Mouse (Mus musculus) kidney, embryonic 15.5 days (tissue): ENCODE results near the gene Tnfsf4. TPM values are rescaled to one million over a fixed set of nuclear protein-coding genes. Genes with fewer than 3 reads are reported as not detected.

Experiments used
- ATAC-seq: fragments of 200-750 bp; cut with Nextera tagmentation; replicated peaks from 2 replicates; pipeline ENCODE4 v1.8.0; 2017; ENCODE audit warnings: moderate TSS enrichment; ENCODE audit not compliant: low FRiP score
- H3K27ac ChIP-seq: fragments of 300-500 bp; sonication (generic); 2 replicates; pipeline ENCODE4 v1.5.1; 2015; ENCODE audit warnings: mild to moderate bottlenecking, inconsistent platforms
- H3K27me3 ChIP-seq: fragments of 300-500 bp; sonication (generic); 2 replicates; pipeline ENCODE4 v1.6.1; 2015; ENCODE audit warnings: inconsistent platforms
- H3K36me3 ChIP-seq: fragments of 300-500 bp; sonication (generic); 2 replicates; pipeline ENCODE4 v1.6.1; 2015; ENCODE audit warnings: inconsistent platforms
- H3K4me1 ChIP-seq: fragments of 300-500 bp; sonication (generic); 2 replicates; pipeline ENCODE4 v1.6.1; 2015; ENCODE audit warnings: inconsistent platforms
- H3K4me2 ChIP-seq: fragments of 300-500 bp; sonication (generic); 2 replicates; pipeline ENCODE4 v1.6.1; 2015; ENCODE audit warnings: moderate library complexity, mild to moderate bottlenecking, inconsistent platforms
- H3K4me3 ChIP-seq: fragments of 300-500 bp; sonication (generic); replicated peaks from 2 replicates; pipeline ENCODE4 v1.5.1; 2015; ENCODE audit warnings: mild to moderate bottlenecking, inconsistent platforms
- H3K9ac ChIP-seq: fragments of 300-500 bp; sonication (generic); 2 replicates; pipeline ENCODE4 v1.6.1; 2015; ENCODE audit warnings: mild to moderate bottlenecking, inconsistent platforms
- H3K9me3 ChIP-seq: fragments of 300-500 bp; sonication (generic); replicated peaks from 2 replicates; pipeline ENCODE4 v1.6.1; 2016; ENCODE audit warnings: inconsistent platforms
- WGBS: fragments of 180-500 bp; shearing (Covaris S2); methylation state at CpG from one replicate; pipeline ENCODE4 v1.1.7; 2015; ENCODE audit warnings: mixed read lengths; 5-methylcytosine and 5-hydroxymethylcytosine counted together
- polyA plus RNA-seq: library from polyadenylated mRNA; unstranded; fragments of >200 nt; fragmentation: Nextera tagmentation; extraction: Ambion mirVana; gene quantifications from 2 replicates; pipeline ENCODE4 v1.2.1, GENCODE M21; 2015

The Tnfsf4 gene
- polyA plus RNA-seq, 1 experiment from 2014 or later = 0.08 TPM

DNA sequence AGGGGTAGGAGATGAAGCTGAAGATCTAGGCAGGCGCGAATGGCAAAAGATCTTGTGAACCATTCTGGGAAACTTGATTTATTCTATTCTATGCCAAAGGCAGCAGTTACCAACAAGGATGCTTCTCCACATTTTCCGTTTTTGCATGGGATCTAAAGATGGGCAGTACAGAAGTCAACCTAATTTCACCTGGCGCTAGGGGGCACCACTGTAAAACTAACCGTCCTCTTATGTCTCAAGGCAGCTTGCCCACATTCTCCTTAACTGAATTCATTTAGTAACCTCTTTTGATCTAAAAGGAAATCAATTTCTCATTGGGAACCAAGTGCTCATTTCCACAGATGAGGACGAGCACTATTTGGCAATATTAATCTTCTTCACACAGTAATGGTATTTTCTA is 4.9 kb downstream of the Tnfsf4 start:
- Histone ChIP-seq H3K9me3 (no peaks in the 10 kb centered on the region), H3K4me2 (no peak overlapping the region), H3K4me1 (peaks cover 12% of the 10 kb centered on the region), H3K9ac (no peak overlapping the region), H3K36me3 (no peaks in the 10 kb centered on the region), H3K27ac (no peak overlapping the region), H3K27me3 (peaks cover 12% of the 10 kb centered on the region), H3K4me3 (no peak overlapping the region)
- 0 out of 2 replicates have a peak, but pooled peaks have one; percentile 60 for ATAC-seq
- WGBS = 26% methylated on average over 6 of the region's 6 CpGs

DNA sequence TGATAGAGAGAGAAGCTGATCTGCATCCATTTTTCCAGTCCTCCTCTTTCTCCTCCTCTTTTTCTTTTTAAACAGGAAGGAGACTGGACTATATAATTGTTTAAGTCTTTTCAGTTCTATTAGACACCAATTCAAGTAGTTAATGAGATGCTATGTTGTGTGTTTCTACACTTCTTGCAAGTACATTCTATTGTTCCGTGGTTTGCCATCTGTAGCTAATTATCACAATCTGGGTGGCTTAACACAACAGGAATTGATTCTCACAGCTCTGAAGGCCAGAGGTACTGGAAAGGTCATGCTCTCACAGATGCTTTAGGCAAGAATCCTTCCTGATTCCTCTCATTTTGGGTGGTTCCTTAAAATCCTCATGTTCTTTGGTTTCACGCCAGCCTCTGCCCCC is 7.9 kb downstream of the Tnfsf4 start:
- Histone ChIP-seq H3K9ac (no peak overlapping the region), H3K27ac (no peak overlapping the region), H3K36me3 (no peaks in the 10 kb centered on the region), H3K4me2 (no peak overlapping the region), H3K4me3 (no peak overlapping the region), H3K4me1 (no peaks in the 10 kb centered on the region), H3K27me3 (peaks cover 12% of the 10 kb centered on the region), H3K9me3 (no peaks in the 10 kb centered on the region)
- ATAC-seq = no peak
- 77% methylated on average over 2 of the region's 2 CpGs for WGBS

GRCm38 (mm10) chr1:161406480-161406879 is 11.3 kb downstream of the Tnfsf4 start:
- H3K27ac ChIP-seq = no peak overlapping the region
- H3K4me2 ChIP-seq = no peak overlapping the region
- H3K4me1 ChIP-seq = no peaks in the 10 kb centered on the region
- H3K27me3 ChIP-seq = no peaks in the 10 kb centered on the region
- H3K4me3 ChIP-seq = no peak overlapping the region
- no peaks in the 10 kb centered on the region for H3K36me3 ChIP-seq
- H3K9me3 ChIP-seq = no peaks in the 10 kb centered on the region
- WGBS = 52% methylated on average over 1 of the region's 1 CpGs
- no peak overlapping the region for H3K9ac ChIP-seq
- ATAC-seq = no peak; the same call in 1 of the 2 replicates

DNA sequence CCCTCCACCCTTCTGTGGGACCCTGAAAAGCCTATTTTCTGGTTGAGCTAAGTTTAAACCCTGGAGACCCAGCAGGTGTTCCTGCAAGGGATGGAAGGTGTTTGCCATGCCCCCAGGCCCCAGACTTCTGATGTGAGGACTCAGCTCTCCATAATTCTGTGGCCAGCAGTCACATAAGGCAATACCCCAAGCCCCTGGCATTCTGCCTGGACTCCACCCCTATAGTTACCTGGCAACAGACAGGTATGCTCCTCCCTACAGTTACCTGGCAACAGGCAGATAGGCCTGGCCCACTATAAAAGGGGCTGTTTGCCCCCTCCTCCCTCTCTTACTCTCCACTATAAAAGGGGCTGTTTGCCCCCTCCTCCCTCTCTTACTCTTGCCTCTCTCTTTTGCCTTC is 24.7 kb downstream of the Tnfsf4 start:
- Histone ChIP-seq H3K27me3 (no peaks in the 10 kb centered on the region), H3K36me3 (no peaks in the 10 kb centered on the region), H3K4me3 (no peak overlapping the region), H3K9ac (no peak overlapping the region), H3K4me2 (no peak overlapping the region), H3K9me3 (no peaks in the 10 kb centered on the region), H3K4me1 (no peaks in the 10 kb centered on the region), H3K27ac (no peak overlapping the region)
- no peak for ATAC-seq

- no peak for ATAC-seq
- H3K4me2 ChIP-seq = no peak overlapping the region
- no peak overlapping the region for H3K9ac ChIP-seq
- no peaks in the 10 kb centered on the region for H3K36me3 ChIP-seq
- H3K27ac ChIP-seq = no peak overlapping the region
- no peaks in the 10 kb centered on the region for H3K27me3 ChIP-seq
- no peaks in the 10 kb centered on the region for H3K9me3 ChIP-seq
- H3K4me3 ChIP-seq = no peak overlapping the region
- WGBS = 89% methylated on average over 9 of the region's 9 CpGs
- H3K4me1 ChIP-seq = no peaks in the 10 kb centered on the region
These were observed 25.4 kb downstream of the Tnfsf4 start for GRCm38 (mm10) chr1:161420646-161421045.

DNA sequence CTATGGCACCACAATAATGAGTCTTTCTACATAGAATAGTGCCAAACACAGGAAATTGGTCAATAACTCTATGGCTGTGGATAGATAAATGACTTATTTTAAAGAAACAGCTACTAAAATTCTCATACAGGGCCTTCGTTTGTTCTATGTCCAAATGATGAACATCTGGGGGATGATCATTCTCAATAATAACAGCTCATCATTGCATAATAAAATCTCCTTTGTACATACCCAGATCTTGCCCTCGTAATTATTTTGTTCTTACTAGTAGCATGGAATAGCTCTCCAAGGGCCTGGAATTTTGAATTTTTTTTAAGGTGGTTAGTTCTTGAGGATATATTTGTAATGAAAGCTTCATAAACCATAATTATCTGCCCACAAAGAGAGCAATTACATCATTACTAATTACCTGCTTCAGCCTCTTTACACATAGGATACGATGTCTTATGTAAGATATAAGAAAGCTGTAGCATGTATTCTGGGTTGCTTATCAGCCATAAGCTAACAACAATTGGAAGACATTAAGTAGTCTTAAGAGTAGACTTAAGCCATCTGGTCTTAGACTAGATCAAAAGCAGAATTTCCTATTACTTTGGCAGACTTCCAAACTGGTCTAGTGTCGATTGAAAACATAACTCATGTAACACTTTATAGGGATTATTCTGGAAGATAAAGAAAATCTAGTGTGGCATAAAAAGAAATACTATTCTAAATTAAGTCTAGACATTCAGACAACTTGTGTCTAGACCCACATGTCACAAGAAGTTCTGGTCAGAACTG is 31.3 kb downstream of the Tnfsf4 start:
- WGBS = 64% methylated on average over 4 of the region's 4 CpGs
- Histone ChIP-seq H3K27ac (no peak overlapping the region), H3K9ac (no peak overlapping the region), H3K4me1 (no peaks in the 10 kb centered on the region), H3K9me3 (no peaks in the 10 kb centered on the region), H3K4me3 (no peak overlapping the region), H3K4me2 (no peak overlapping the region), H3K27me3 (no peaks in the 10 kb centered on the region), H3K36me3 (no peaks in the 10 kb centered on the region)
- ATAC-seq = no peak

- Histone ChIP-seq H3K27ac (0 out of 2 replicates have a peak overlapping the region, but pooled peaks have one; percentile 22), H3K9ac (no peak overlapping the region), H3K4me1 (no peaks in the 10 kb centered on the region), H3K4me3 (no peak overlapping the region), H3K36me3 (no peaks in the 10 kb centered on the region), H3K27me3 (no peaks in the 10 kb centered on the region), H3K4me2 (no peak overlapping the region), H3K9me3 (no peaks in the 10 kb centered on the region)
- ATAC-seq = no peak
- WGBS = 67% methylated on average over 1 of the region's 1 CpGs
These were observed 31.8 kb downstream of the Tnfsf4 start for GRCm38 (mm10) chr1:161427057-161427311.

DNA sequence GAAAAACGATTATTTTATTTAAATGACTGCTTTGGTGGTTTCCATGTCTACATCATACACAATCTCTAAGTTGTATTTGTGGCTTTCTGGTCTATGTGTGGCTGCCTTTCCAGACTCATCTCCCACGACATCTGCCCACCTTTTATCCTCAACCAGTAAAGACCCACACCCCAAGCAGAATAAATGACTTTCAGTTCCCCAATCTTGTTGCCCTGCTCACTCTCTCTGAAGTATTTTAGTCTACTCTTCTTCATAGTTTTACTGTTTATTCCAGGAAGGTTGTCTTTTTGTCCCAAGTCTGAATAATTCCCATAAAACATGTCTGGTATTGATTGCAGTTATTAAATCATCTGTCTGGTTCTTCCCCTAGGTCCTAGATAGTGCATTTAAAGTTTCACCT is 40.6 kb downstream of the Tnfsf4 start:
- H3K36me3 ChIP-seq = no peaks in the 10 kb centered on the region
- H3K4me2 ChIP-seq = no peak overlapping the region
- no peak overlapping the region for H3K9ac ChIP-seq
- H3K27ac ChIP-seq = no peak overlapping the region
- WGBS = 75% methylated on average over 2 of the region's 2 CpGs
- no peaks in the 10 kb centered on the region for H3K4me1 ChIP-seq
- ATAC-seq = no peak
- H3K4me3 ChIP-seq = no peak overlapping the region
- H3K27me3 ChIP-seq = no peaks in the 10 kb centered on the region
- H3K9me3 ChIP-seq = no peaks in the 10 kb centered on the region

DNA sequence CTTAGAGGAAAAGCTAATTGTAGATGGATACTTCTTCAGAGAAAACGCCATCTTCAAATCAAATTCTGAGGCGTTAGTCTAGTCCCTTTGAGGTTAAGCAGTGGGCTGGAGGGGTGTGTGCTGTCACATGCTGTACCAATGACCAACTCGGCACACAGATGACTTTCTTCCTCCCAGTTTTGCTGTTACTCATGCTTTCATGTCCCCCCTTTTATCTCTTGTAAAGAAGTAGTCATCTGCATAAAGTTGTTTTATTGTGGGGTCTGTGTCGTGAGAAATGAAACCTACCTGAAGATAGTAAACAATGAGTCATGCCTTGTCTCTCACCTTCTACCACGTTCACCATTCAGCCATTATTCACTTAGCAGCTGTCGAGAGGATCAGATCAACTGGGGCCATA is 41.3 kb downstream of the Tnfsf4 start:
- Histone ChIP-seq H3K36me3 (no peaks in the 10 kb centered on the region), H3K27ac (no peak overlapping the region), H3K9ac (no peak overlapping the region), H3K4me2 (no peak overlapping the region), H3K4me1 (no peaks in the 10 kb centered on the region), H3K4me3 (no peak overlapping the region), H3K27me3 (no peaks in the 10 kb centered on the region), H3K9me3 (no peaks in the 10 kb centered on the region)
- ATAC-seq = no peak
- WGBS = 85% methylated on average over 6 of the region's 6 CpGs

- Histone ChIP-seq H3K9me3 (no peaks in the 10 kb centered on the region), H3K9ac (no peak overlapping the region), H3K4me1 (0 out of 2 replicates have a peak, but pooled peaks cover 3% of the 10 kb centered on the region), H3K4me2 (no peak overlapping the region), H3K27me3 (no peaks in the 10 kb centered on the region), H3K4me3 (no peak overlapping the region), H3K27ac (peak overlapping the region; percentile 82), H3K36me3 (no peaks in the 10 kb centered on the region)
- WGBS = 66% methylated on average over 7 of the region's 7 CpGs
- ATAC-seq = peak; percentile 86
These were observed 49.6 kb downstream of the Tnfsf4 start for GRCm38 (mm10) chr1:161444858-161445257.

DNA sequence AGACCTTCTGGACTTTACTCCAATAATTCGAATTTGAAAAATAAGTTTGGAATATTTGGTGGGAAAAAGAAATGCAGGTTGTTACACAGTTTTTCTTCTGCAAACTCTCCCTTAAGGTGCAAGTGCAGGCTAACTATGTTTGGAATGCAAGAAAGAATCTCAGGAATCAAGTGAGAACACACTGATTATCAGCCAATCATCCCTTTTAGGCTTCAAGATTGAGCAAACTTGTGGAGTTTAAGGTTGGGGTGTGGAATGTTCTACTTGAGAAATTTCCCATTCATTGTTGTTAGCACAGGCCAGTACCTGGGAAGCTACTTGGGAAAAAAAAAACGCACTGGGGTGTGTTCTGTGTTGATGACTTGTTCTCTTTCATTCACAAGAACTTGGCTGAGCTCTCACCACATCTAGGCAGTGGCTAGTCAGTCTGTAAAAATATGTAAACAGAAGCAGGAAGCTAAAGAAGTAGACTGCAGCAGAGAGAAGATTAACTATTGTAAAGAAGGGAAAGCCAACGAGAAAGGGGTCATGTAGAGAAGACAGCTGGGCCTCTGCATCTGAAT is 56.6 kb downstream of the Tnfsf4 start:
- no peak for ATAC-seq
- Histone ChIP-seq H3K4me1 (no peaks in the 10 kb centered on the region), H3K9ac (no peak overlapping the region), H3K27me3 (no peaks in the 10 kb centered on the region), H3K36me3 (no peaks in the 10 kb centered on the region), H3K4me3 (no peak overlapping the region), H3K4me2 (no peak overlapping the region), H3K27ac (no peak overlapping the region), H3K9me3 (no peaks in the 10 kb centered on the region)
- WGBS = 51% methylated on average over 3 of the region's 3 CpGs

DNA sequence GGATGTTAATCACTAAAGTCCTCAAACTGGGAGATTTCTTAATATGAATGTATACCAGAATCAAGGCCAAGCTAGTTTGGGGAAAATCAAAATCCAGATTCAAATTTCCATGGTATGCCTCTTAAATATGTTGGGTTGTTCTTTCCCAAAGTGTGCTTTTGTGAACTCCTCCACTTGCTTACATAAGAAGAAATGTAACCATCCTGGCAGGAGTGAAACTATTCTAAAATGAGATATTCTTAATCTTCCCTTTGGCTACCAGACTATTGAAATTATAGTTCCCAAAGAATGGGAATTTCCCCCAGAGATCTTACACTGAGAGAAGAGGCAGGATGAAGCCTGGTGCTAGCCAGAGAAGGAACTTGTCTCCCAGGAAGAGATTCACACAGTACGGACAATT is 57.0 kb downstream of the Tnfsf4 start:
- Histone ChIP-seq H3K27ac (no peak overlapping the region), H3K4me3 (no peak overlapping the region), H3K4me2 (no peak overlapping the region), H3K27me3 (no peaks in the 10 kb centered on the region), H3K9me3 (no peaks in the 10 kb centered on the region), H3K4me1 (no peaks in the 10 kb centered on the region), H3K36me3 (no peaks in the 10 kb centered on the region), H3K9ac (no peak overlapping the region)
- ATAC-seq = no peak
- WGBS = 91% methylated on average over 1 of the region's 1 CpGs
